ENCODE assay signal across 12 mouse cellular contexts in genomic region chr3:53138785-53139184, GRCm38 (mm10).
DNase-seq lines count a peak whose midpoint lies in the region; ATAC-seq and TF ChIP-seq lines count a peak whose summit lies in the region.
"Had no signal": no experiment of that assay in that cellular context is flagged by ENCODE, and none has a peak within 500 bp of the region (broad histone marks: within the 10 kb centered on the region; RNA-seq: fewer than 3 reads in every experiment).

No protein-coding gene starts in this region.

- no peak for ATAC-seq in intestine, postnatal 0 days
- no peak for ATAC-seq in intestine, embryonic 15.5 days
- ATAC-seq: inflammation-experienced regulatory T-cells, adult 6 months had no signal

- DNase-seq in lung, postnatal 10 days: peak; percentile 11
- no peak for DNase-seq in lung, postnatal 25 days (ENCODE audit: low spot score)
- DNase-seq in NIH3T3 (ENCODE audit: low read depth): peak; percentile 29
- DNase-seq in induced T-regulatory cell, adult 2 months (ENCODE audit: low read depth): peak; percentile 13
- no peak for DNase-seq in left cerebral cortex, postnatal 10 days (ENCODE audit: extremely low spot score in 1 of 2, low spot score in 2 of 2)
- DNase-seq: adrenal gland, adult 2 months; cerebellum, adult 18-20 months; retina, postnatal 1 day had no signal

- no peaks in the 10 kb centered on the region for H3K27me3 ChIP-seq in intestine, postnatal 0 days (replicated peaks; ENCODE audit: control insufficient read depth, insufficient read depth, low read length)
- H3K27me3 ChIP-seq in intestine, embryonic 15.5 days (replicated peaks): no peaks in the 10 kb centered on the region
- H3K27me3 ChIP-seq: liver, embryonic 15.5 days had no signal

- intact Hi-C loops in left cerebral cortex, postnatal 10 days (cut with DNase I): no loop called here

- H3K4me3 ChIP-seq in intestine, postnatal 0 days (ENCODE audit: low read depth, low read length): no peak overlapping the region
- no peak overlapping the region for H3K4me3 ChIP-seq in intestine, embryonic 15.5 days (replicated peaks)
- H3K4me3 ChIP-seq: liver, embryonic 15.5 days had no signal

- TF ChIP-seq CTCF in intestine, postnatal 0 days (IDR thresholded peaks at IDR 0.05; ENCODE audit: low read depth): peak; percentile 32

- no peaks in the 10 kb centered on the region for H3K9me3 ChIP-seq in intestine, postnatal 0 days (ENCODE audit: control insufficient read depth)
- H3K9me3 ChIP-seq in intestine, embryonic 15.5 days: no peaks in the 10 kb centered on the region
- H3K9me3 ChIP-seq: liver, embryonic 15.5 days had no signal

- 90% methylated on average over 2 of the region's 2 CpGs for WGBS in intestine, postnatal 0 days
- WGBS in intestine, embryonic 15.5 days: 85% methylated on average over 2 of the region's 2 CpGs

- H3K4me2 ChIP-seq in intestine, postnatal 0 days (replicated peaks; ENCODE audit: low read depth): no peak overlapping the region
- H3K4me2 ChIP-seq in intestine, embryonic 15.5 days (replicated peaks): no peak overlapping the region
- H3K4me2 ChIP-seq: liver, embryonic 15.5 days had no signal

- no peaks in the 10 kb centered on the region for H3K4me1 ChIP-seq in intestine, postnatal 0 days (replicated peaks; ENCODE audit: control insufficient read depth, insufficient read depth, low read length)
- H3K4me1 ChIP-seq in intestine, embryonic 15.5 days (replicated peaks): no peaks in the 10 kb centered on the region
- H3K4me1 ChIP-seq: liver, embryonic 15.5 days had no signal

- no peaks in the 10 kb centered on the region for H3K36me3 ChIP-seq in intestine, postnatal 0 days (ENCODE audit: control insufficient read depth, insufficient read depth)
- no peaks in the 10 kb centered on the region for H3K36me3 ChIP-seq in intestine, embryonic 15.5 days
- H3K36me3 ChIP-seq: liver, embryonic 15.5 days had no signal

- no peak overlapping the region for H3K9ac ChIP-seq in intestine, postnatal 0 days (ENCODE audit: low read depth, low read length)
- no peak overlapping the region for H3K9ac ChIP-seq in intestine, embryonic 15.5 days
- H3K9ac ChIP-seq: liver, embryonic 15.5 days had no signal

- no peak overlapping the region for H3K27ac ChIP-seq in intestine, postnatal 0 days (ENCODE audit: low read depth, low read length)
- no peak overlapping the region for H3K27ac ChIP-seq in intestine, embryonic 15.5 days
- H3K27ac ChIP-seq: liver, embryonic 15.5 days had no signal

Comparison
In these comparisons a context has a peak if more than half of its experiments do, and no peak if none do; other contexts are left out.
1. DNase-seq: peak in lung, postnatal 10 days (single experiment), NIH3T3 (single experiment) and induced T-regulatory cell, adult 2 months (single experiment); none in lung, postnatal 25 days (single experiment) and left cerebral cortex, postnatal 10 days (0 of 2).